8 mouse cellular contexts compared by ENCODE assay signal in genomic region chr17:87877207-87878073, GRCm38 (mm10). TPM values are rescaled to one million over a fixed set of nuclear protein-coding genes. Genes with fewer than 3 reads are reported as not detected.
DNase-seq lines count a peak whose midpoint lies in the region; ATAC-seq and TF ChIP-seq lines count a peak whose summit lies in the region.

No protein-coding gene starts in this region.

- no peaks in the 10 kb centered on the region for H3K36me3 ChIP-seq in heart, embryonic 13.5 days
- no peaks in the 10 kb centered on the region for H3K36me3 ChIP-seq in kidney, embryonic 14.5 days (ENCODE audit: control insufficient read depth, insufficient read depth, low read length)
- H3K36me3 ChIP-seq in limb, embryonic 14.5 days (ENCODE audit: control insufficient read depth, insufficient read depth, low read length), result no peaks in the 10 kb centered on the region

- H3K4me3 ChIP-seq in heart, embryonic 13.5 days, result no peak overlapping the region
- H3K4me3 ChIP-seq in kidney, embryonic 14.5 days (ENCODE audit: low read length), result no peak overlapping the region
- H3K4me3 ChIP-seq in limb, embryonic 14.5 days (replicated peaks; ENCODE audit: low read length), result no peak overlapping the region

- TF ChIP-seq POLR2A in limb, embryonic 14.5 days (IDR thresholded peaks at IDR 0.05; ENCODE audit: borderline replicate concordance, extremely low read depth, insufficient read depth, insufficient read length), result no peak

- peak; percentile 15 to 16 for DNase-seq in B cell, adult 2 months
- peak; percentile 71 for DNase-seq in WW6 (ENCODE audit: low read depth, low spot score)
- DNase-seq in embryo, embryonic 9.5 days (ENCODE audit: extremely low spot score), result peak; percentile 72
- peak; percentile 23 for DNase-seq in limb, embryonic 14.5 days (ENCODE audit: low spot score)
- DNase-seq in retina, postnatal 7 days (ENCODE audit: low read depth, low spot score), result peak; percentile 17
- DNase-seq in urinary bladder, postnatal 25 days (ENCODE audit: low spot score), result no peak

- no peak overlapping the region; the same call in 1 of the 2 replicates for H3K27ac ChIP-seq in heart, embryonic 13.5 days (replicated peaks)
- 0 out of 2 replicates have a peak overlapping the region, but pooled peaks have one; percentile 42 for H3K27ac ChIP-seq in kidney, embryonic 14.5 days (ENCODE audit: low read depth, low read length)
- no peak overlapping the region for H3K27ac ChIP-seq in limb, embryonic 14.5 days (replicated peaks; ENCODE audit: low read depth, low read length)

- no peak for ATAC-seq in heart, embryonic 13.5 days (ENCODE audit: extremely low read depth, insufficient number of reproducible peaks, low FRiP score, low TSS enrichment)
- ATAC-seq in kidney, embryonic 14.5 days (ENCODE audit: low FRiP score, low TSS enrichment), result no peak
- no peak for ATAC-seq in limb, embryonic 14.5 days (ENCODE audit: low FRiP score, low read depth)

- peaks cover 15% of the 10 kb centered on the region; the same call in 1 of the 2 replicates for H3K27me3 ChIP-seq in heart, embryonic 13.5 days (replicated peaks)
- H3K27me3 ChIP-seq in kidney, embryonic 14.5 days (ENCODE audit: control insufficient read depth, insufficient read depth, low read length), result no peaks in the 10 kb centered on the region
- H3K27me3 ChIP-seq in limb, embryonic 14.5 days (ENCODE audit: control insufficient read depth, insufficient read depth, low read length), result no peaks in the 10 kb centered on the region

- no peaks in the 10 kb centered on the region for H3K9me3 ChIP-seq in heart, embryonic 13.5 days
- no peaks in the 10 kb centered on the region for H3K9me3 ChIP-seq in kidney, embryonic 14.5 days (ENCODE audit: control insufficient read depth, low read length)
- H3K9me3 ChIP-seq in limb, embryonic 14.5 days (ENCODE audit: control insufficient read depth, low read length), result no peaks in the 10 kb centered on the region

- WGBS in heart, embryonic 13.5 days, result 25% methylated on average over 25 of the region's 25 CpGs
- 34% methylated on average over 25 of the region's 25 CpGs for WGBS in kidney, embryonic 14.5 days
- WGBS in limb, embryonic 14.5 days, result 29% methylated on average over 25 of the region's 25 CpGs

- H3K9ac ChIP-seq in heart, embryonic 13.5 days, result peak overlapping the region; percentile 47
- H3K9ac ChIP-seq in kidney, embryonic 14.5 days (ENCODE audit: low read depth, low read length), result peak overlapping the region; percentile 7; the same call in 1 of the 2 replicates
- H3K9ac ChIP-seq in limb, embryonic 14.5 days (ENCODE audit: low read depth, low read length, severe bottlenecking), result no peak overlapping the region

- peak overlapping the region; percentile 56 for H3K4me2 ChIP-seq in heart, embryonic 13.5 days
- H3K4me2 ChIP-seq in kidney, embryonic 14.5 days (replicated peaks; ENCODE audit: low read depth, low read length), result no peak overlapping the region
- H3K4me2 ChIP-seq in limb, embryonic 14.5 days (replicated peaks; ENCODE audit: low read depth, low read length, severe bottlenecking), result 0 out of 2 replicates have a peak overlapping the region, but pooled peaks have one; percentile 5

- peaks cover 23% of the 10 kb centered on the region for H3K4me1 ChIP-seq in heart, embryonic 13.5 days
- no peaks in the 10 kb centered on the region; the same call in 1 of the 2 replicates for H3K4me1 ChIP-seq in kidney, embryonic 14.5 days (ENCODE audit: control insufficient read depth, insufficient read depth, low read length)
- H3K4me1 ChIP-seq in limb, embryonic 14.5 days (ENCODE audit: control insufficient read depth, insufficient read depth, low read length), result peaks cover 5% of the 10 kb centered on the region; the same call in 1 of the 2 replicates

RNA-seq across cellular contexts. Expression of gene Rpl36-ps4, which starts 43.3 kb away (rescaled TPM):
- polyA plus RNA-seq in heart, embryonic 13.5 days (2015; fragmentation: Nextera tagmentation; extraction: Ambion mirVana), result not detected in 2 replicates
- not detected in 2 replicates for polyA plus RNA-seq in kidney, embryonic 14.5 days (2014; fragmentation: Nextera tagmentation; extraction: Ambion mirVana)
- polyA plus RNA-seq in limb, embryonic 14.5 days (2012; rRNA removed), result not detected in 2 replicates
- not detected in 2 replicates for polyA plus RNA-seq in limb, embryonic 14.5 days (2014; fragmentation: Nextera tagmentation; extraction: Ambion mirVana)
